Mouse (Mus musculus) frontal cortex, postnatal 36 days (tissue): Measurements from ENCODE around the gene Brd4.
"Not testable (repeated sequence)": the region's sequence is repeated elsewhere in the genome, so short reads cannot be mapped to it uniquely, and the experiment has no call there.

ENCODE experiments used
- DNase-seq, 2 experiments: peaks; one replicate each; pipeline ENCODE4 v3.0.0; 2022; ENCODE audit warnings: low spot score in 2 of 2

Brd4 gene

DNA sequence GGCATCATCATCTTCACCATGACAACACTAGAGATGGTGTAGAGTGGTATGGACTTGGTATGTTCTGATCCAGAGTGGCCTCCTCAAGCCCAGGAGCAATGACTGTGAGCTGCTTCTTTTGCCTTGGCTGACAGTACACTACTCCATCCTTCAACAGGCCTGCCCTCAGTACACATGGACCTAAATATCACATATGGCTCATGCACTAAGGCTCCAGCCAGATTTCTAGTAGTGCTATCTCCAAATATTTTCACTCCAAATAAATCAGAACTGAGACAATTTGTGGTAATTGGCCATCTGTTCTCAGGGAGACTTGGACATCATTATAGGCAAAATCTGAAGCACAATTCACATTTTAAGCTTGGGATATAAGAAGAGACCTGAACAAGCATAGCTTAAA, 51.3 kb downstream of the Brd4 start:
- no peak for DNase-seq

- no peak for DNase-seq
Measured at GRCm38 (mm10) chr17:32229256-32229655, 55.3 kb downstream of the Brd4 start.

- DNase-seq = no peak
Measured at GRCm38 (mm10) chr17:32220873-32221272, 63.6 kb downstream of the Brd4 start.

DNA sequence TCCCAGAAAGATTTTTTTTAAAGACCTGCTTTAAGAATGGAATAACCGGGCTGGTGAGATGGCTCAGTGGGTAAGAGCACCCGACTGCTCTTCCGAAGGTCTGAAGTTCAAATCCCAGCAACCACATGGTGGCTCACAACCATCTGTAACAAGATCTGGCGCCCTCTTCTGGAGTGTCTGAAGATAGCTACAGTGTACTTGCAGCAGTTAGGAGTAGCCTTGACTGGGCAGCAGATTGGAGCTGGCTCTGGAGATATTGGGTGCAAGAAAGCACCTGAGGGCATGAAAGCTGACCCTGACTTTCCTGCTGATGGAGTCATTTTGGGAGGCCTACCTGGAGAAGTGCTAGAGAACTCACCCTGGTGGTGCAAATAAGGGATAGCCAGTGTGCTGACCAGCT, 68.9 kb downstream of the Brd4 start:
- not testable (repeated sequence) for DNase-seq

DNA sequence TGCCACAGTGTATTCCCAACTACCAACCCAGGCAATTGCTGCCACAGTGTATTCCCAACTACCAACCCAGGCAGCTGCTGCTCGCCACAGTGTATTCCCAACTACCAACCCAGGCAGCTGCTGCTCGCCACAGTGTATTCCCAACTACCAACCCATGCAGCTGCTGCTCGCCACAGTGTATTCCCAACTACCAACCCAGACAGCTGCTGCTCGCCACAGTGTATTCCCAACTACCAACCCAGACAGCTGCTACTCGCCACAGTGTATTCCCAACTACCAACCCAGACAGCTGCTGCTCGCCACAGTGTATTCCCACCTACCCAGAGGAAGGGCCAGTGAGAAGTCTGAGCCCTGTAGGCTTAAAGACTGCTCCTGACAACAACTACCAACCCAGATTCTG, 73.0 kb downstream of the Brd4 start:
- DNase-seq = not testable (repeated sequence)

DNA sequence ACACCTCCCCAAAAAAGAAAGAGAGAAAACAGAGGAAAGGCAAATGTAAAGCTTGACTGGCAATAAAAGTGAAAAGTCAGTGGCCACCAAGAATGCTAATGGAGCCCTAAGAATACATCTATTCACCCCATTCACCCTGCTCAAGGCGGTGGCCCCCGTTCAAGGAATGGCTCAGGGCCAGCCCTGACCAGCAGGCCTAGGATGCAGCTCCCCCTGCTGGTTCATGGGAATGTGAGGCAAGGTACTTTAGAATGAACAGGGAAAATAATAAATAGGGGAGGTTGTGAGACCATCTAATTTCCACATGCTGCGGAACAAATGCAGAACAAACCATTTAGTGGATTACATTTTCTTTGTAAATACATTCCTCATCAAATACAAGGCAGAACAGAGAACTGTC, 74.8 kb downstream of the Brd4 start:
- peak; percentile 52 to 71 for DNase-seq

GRCm38 (mm10) chr17:32209144-32209543, 75.4 kb downstream of the Brd4 start:
- DNase-seq = no peak

DNA sequence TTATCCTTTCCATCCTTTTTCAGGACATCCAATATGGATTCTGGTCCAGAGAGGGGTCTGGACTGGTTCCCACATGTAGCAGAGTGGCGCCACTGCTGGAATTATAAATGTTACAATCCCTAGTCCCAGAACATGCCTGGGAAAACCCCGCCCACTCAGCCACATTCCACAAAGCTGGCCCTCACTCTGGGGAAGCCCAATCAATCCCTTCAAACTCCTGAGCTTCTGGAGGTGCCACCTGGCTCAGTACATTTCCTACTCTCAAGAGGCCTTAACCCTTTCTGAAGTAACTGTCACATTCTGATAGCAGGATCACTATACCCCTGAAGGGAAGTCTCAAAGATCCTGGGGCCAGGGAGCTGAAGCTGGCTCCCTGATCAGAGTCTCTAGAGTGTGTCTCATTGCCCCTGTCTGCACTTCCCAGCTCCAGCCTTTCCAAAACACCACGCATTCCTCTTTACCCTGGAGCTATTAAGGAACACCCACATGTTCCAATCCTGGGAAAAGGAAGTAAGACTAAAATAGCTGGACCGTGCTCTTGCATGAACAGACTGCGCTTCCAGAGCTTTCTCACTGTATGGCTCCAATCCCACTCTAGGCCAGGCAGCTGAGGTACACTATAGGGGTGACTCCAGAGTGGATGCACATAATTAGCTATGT, 76.8 kb downstream of the Brd4 start:
- peak; percentile 22 to 28 for DNase-seq

DNA sequence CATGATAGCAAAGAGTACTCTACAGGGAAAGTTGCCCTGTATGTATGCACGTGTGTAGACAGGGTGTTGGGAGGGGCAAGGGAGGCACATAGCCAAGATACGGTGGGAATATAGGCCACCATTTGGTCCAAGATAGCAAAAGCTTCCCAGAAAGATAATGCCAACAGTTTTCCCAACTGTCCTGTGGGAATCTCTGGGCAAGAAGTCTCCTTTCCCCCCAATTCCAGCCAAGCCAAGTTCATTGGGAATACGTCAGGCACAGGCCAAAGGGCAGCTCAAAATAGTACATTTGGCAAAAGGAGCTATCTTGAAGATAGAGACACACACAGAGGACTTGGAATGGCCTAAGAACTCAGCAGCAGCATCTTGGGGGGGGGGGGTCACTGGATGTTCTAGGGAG, 79.2 kb downstream of the Brd4 start:
- no peak for DNase-seq

DNA sequence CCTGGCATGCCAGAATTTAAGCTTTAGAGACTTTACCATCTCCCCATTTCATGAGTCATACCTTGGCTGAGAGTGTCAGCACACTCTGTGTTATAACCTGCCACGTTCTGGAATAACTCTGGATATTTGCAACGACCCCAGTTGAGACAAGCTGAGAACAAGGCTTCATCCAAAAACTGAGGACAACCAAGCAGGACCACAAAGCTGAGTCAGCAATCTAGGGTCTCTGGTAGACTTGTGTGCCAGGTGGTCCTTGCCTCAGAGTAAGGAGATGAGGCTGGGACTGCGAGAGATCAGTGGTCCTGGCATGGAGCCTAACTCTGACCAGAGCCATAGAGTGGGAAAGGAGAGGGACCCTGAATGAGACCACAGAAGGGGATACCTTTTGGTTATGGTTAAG, 81.5 kb downstream of the Brd4 start:
- DNase-seq = no peak

DNA sequence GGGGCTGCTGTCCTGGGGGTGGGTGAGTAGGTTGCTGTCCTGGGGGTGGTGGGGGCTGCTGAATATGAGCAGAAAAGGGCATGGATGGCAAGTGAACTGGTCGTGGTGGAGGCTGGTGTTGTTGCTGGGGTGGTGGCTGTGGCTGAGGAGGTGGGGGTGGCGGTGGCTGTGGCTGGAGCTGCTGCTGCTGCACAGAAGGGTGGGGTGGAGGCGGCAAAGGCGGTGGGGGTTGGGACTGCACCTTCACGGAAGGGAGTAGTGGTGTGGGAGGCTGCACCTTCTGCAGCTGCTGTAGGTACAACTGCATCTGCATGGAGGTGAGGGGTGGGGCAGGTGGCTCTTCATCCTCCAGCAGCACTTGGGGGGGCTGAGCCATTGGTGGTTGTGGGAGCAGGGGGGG, 83.4 kb downstream of the Brd4 start:
- DNase-seq = no peak

DNA sequence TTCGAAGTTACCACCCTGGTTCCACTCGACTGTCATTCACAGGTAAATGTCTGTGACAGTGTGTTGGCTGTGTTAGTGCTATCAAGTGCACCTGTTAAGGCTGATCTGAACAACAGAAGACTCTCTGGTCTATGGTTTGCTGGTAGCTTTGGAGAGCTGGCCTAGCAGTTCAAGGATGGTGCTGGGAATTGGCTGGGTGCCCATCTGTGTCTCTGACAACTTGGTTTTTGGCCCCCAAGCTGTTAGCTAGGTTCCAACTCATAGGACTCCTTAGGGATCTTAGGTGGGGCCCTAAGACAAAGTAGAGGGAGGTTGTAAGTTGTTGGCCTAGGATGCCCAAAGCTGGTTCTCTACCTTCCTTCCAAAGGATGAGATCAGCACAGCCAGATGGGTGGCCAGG, 84.7 kb downstream of the Brd4 start:
- DNase-seq = no peak

DNA sequence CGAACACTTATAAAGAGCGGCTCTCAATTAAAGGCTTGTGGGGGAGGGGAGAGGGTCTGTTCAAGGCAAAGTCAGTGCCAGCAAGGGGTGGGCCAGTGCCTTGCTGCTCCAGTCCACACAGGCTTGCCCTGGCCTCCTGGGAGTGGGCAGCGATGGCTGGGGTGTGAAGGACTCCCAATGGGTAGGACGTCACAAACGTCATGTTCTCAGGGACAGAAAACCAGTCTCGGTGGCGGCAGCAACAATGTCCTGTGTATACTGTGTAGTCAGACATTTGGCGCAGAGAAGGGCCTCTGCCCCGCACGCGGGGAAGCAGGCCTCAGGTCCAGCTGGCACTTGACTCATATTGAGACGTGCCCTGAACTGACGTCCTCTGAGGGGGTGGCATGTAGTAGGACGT, 87.4 kb downstream of the Brd4 start:
- no peak for DNase-seq

DNA sequence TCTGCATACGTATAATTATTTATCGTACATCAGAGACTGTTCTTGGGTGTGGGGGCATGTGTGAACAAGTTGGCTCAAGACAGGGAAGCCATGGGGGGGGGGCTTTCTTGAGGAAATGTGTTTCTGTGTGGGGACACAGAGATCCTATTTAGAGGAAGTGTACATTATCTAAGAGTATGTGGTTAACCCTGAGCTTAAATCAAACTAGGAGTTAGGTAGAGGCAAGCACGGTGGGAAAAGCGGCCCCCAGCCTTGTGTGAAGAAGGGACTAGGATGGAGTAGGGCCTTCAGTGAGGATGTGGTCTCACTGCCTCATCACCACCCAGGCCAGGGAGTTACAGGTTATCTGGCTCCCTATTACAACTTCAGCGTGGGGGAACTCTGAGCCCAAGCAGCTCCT, 88.8 kb downstream of the Brd4 start:
- no peak for DNase-seq

GRCm38 (mm10) chr17:32193010-32193409, 91.5 kb downstream of the Brd4 start:
- DNase-seq = no peak

DNA sequence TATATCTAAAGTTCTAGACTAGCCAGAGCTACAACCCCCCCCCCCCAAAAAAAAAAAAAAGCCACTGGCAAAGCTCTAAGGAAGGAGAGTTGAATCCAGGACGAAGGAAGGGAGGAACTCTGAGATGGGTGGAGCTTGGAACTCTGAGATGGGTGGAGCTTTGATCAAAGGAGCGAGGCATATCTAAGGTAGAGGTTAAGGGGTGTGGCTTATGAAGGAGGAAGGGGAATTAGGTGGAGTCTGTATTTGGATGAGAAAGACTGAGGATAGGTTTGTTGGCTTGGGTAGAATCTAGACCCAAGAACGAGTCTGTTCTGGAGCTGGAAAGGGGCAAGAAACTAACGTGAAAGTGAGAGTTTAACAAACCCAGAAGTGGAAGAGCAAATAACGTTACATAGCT, 94.7 kb downstream of the Brd4 start:
- DNase-seq = no peak

DNA sequence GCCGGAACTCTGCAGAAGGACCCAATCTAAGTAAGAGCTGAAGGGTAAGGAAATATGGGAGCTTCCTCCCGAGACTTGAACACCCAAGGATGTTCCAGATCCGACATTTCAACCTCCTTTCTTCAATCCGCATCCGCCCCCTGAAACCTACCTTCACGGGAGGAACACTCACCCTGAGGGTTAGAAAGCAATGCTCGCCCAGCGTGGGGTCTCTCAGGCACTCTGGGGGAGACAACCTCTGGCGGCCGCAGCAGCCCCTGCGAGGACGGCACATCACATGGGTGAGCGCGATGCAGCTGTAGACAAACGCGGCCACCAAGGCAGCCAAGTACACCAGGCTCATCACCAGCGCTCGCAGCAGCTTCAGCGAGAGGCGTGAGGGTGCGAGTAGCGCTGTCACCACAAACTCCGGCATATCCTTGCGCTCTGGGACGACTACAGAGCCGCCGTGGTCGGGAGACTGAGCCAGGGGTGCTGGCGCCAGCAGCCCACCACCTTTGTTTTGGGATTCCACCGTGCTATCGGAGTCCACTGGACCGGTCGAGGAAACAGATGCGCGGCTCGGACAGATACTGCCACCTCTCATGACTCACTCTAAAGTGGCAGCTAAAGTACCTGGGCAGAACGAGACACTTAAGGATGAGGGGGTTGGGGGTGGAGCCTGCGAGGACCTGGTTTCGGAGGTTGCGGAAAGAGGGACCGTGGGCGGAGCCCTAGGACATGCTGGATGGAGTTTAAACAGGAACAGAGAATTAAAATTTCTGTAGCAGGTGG, 95.5 kb downstream of the Brd4 start, which contains the start of gene Ephx3:
Gene Ephx3 (minus strand): TSS at position 687 of the 774 bp plus-strand sequence.
- no peak for DNase-seq

DNA sequence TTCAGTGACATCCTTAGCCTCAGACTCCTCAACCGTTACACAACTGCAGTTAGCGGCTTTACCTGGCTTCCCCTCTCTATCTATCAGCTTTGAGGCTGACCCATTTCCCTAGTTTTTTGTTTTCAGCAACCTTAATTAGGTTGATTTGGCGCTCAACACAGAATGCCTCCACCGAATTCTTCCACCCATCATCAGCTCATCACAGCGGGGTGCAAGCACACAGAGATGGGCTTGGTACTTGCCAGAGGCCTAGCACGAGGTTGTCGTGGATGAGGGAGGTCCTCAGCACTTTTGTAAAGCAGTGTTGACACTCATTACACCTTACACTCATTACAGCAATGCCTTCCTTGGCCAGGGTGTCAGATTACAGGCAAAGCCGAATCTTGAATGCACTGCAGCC, 101.5 kb downstream of the Brd4 start:
- no peak for DNase-seq

DNA sequence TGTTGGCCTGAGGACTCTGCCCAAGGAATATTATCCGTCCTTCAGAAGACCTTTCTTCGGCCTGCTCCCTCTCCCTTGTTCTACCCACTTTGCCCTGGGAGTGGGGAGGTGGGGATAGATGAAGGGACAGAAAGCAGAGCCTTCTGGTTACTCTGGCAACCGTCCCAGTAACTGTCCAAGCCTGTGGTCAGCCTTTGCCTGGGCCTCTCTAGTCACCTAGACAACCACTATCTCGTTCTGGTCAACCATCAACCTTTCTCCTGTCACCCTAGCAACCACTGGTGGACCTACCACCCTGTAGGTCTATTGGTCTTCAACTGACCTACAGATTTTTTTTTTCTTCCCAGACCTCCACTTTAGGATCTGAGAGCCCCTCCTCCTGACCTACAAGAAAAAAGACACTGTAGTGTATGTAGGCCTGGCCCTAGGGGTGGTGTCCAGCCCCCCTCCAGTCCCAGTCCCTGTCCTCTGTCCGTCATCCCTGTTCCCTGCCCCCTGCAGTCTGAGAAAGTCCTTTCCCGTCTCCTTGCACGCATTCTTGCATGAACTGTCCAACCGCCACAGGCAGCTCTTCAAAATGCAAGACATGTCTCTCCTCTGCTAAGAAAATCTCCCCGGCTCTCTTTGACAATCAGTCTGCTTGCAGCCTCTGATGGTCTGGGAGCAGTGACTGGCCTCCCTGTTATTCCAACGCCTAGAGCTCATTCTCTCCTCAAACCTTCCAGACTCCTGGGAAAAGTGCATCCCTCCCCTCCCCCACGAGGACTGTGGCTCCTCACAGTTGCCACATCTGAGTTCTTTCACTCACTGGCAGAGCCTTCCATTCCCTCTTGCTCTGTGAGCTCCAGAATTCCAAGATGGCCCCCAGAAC, 104.7 kb downstream of the Brd4 start:
- DNase-seq = no peak

- no peak for DNase-seq
Measured at GRCm38 (mm10) chr17:32176919-32177318, 107.6 kb downstream of the Brd4 start.

DNA sequence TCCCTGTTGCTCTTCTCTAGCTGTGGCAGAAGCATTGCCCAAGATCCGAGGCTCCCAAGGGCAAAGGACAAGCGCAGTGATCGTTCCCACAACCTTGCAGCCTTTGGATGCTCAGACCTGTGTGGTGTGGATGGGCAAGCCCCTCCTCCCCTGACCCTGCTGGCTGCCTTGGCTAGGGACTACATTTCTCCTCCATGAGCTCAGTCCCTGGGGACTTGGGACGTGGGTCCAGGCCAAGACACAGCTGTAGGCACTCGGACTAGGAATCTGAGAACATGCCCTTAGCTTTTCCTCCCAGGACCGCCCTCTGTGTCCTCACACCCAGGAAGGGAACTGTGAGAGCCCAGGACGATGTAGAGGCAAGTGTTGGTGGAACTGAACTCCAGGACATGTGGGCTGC, 111.4 kb downstream of the Brd4 start:
- DNase-seq = no peak

- DNase-seq = no peak
Measured at GRCm38 (mm10) chr17:32172485-32172884, 112.0 kb downstream of the Brd4 start.
